Mouse (Mus musculus) cerebellum, adult 2 months (tissue): Measurements from ENCODE around the gene Anxa2. TPM values are rescaled to one million over a fixed set of nuclear protein-coding genes. Genes with fewer than 3 reads are reported as not detected.

Source experiments
- DNase-seq, 2 experiments: peaks; one replicate each; pipeline ENCODE4 v3.0.0; 2021
- H3K27ac ChIP-seq: fragments of 200-500 bp; 2 replicates; pipeline ENCODE4 v1.5.1; 2012; ENCODE audit warnings: low read length, control low read depth, inconsistent platforms; ENCODE audit not compliant: insufficient read depth
- H3K27me3 ChIP-seq: fragments of 200-500 bp; 2 replicates; pipeline ENCODE4 v1.6.1; 2012; ENCODE audit warnings: inconsistent platforms, mild to moderate bottlenecking, low read length, moderate library complexity; ENCODE audit not compliant: control insufficient read depth, insufficient read depth
- H3K4me1 ChIP-seq: fragments of 200-500 bp; 2 replicates; pipeline ENCODE4 v1.6.1; 2011; ENCODE audit warnings: low read length; ENCODE audit not compliant: control insufficient read depth, insufficient read depth
- H3K4me3 ChIP-seq: fragments of 200-500 bp; replicated peaks from 2 replicates; pipeline ENCODE3; 2011; ENCODE audit warnings: mild to moderate bottlenecking, low read depth, low read length, control low read depth; ENCODE audit not compliant: insufficient read depth
- CTCF ChIP-seq: fragments of 200-500 bp; IDR thresholded peaks from 2 replicates; pipeline ENCODE4 v1.5.1; 2011; ENCODE audit warnings: low read depth, mild to moderate bottlenecking, control low read depth, low read length, moderate library complexity, borderline replicate concordance; ENCODE audit not compliant: insufficient read depth
- POLR2A ChIP-seq: fragments of 200-500 bp; IDR thresholded peaks from 2 replicates; pipeline ENCODE4 v1.6.1; 2011; ENCODE audit warnings: low read length, control low read depth, borderline replicate concordance; ENCODE audit not compliant: insufficient read depth
- WGBS: fragments of 180-500 bp; shearing (Covaris S2); methylation state at CpG from one replicate; pipeline ENCODE4 v1.1.7; 2018; 5-methylcytosine and 5-hydroxymethylcytosine counted together
- polyA plus RNA-seq: library from polyadenylated mRNA; depleted of rRNA; stranded (reverse); fragments of >200 nt; gene quantifications from 2 replicates; pipeline ENCODE4 v1.2.3, GENCODE M21; 2012

Gene Anxa2
- polyA plus RNA-seq, 1 experiment, result 27.8 TPM

DNA sequence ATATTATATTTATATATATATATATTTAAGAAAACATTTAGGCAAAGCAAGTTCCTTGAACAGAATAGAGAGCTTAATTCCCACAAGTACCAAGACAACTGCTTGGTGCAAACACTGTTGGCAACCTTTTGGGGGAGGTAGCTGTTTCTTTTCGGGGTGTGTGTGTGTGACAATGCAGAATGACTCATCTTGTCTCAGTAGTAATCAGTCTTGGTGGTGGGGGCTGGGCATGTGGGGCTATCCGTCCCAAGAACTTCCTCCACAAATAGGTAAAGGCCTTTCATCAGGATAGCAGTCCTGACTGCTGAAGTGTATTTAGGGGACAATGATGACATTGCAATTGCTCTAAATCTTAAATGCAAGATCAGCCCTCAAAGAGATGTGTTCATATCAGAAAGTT is 9.6 kb downstream of the Anxa2 start:
- no peaks in the 10 kb centered on the region for H3K27me3 ChIP-seq
- no peak for DNase-seq
- no peak overlapping the region for H3K27ac ChIP-seq
- no peak for TF ChIP-seq CTCF
- no peak for TF ChIP-seq POLR2A
- no peaks in the 10 kb centered on the region for H3K4me1 ChIP-seq
- H3K4me3 ChIP-seq, result no peak overlapping the region
- 84% methylated on average over 2 of the region's 2 CpGs for WGBS

DNA sequence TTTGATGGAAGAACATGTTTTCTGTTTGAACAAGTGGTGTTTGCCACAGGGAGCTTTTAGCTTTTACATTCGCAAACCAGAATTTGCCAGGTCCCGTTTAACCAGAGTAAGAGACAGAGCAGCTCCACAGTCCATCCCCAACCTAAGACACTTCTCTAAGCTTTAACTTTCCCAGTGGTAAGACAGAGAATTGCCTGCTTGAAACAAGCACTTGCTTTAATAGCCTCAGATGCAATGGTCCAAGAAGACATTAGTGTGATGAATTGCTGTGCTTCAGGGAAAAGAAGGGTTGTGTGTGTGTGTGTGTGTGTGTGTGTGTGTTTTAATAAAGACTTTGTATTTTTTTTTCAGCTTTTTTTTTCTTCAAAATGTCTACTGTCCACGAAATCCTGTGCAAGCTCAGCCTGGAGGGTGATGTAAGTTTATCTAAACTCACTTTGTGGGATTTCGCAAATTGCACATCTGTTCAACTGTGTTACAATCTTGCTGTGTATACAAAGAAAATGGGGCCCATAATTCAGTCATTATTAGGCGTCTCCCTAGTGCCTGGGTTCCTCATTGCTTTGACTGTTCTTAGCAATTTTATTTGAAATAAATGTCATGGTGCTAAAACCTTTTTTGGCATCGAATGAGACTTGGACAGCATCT is 10.8 kb downstream of the Anxa2 start:
- Histone ChIP-seq H3K27me3 (no peaks in the 10 kb centered on the region), H3K4me3 (no peak overlapping the region), H3K27ac (no peak overlapping the region), H3K4me1 (no peaks in the 10 kb centered on the region)
- TF ChIP-seq CTCF, result no peak
- no peak for TF ChIP-seq POLR2A
- no peak for DNase-seq
- WGBS, result 87% methylated on average over 6 of the region's 6 CpGs

- H3K27ac ChIP-seq, result no peak overlapping the region
- 73% methylated on average over 4 of the region's 4 CpGs for WGBS
- no peaks in the 10 kb centered on the region for H3K4me1 ChIP-seq
- H3K27me3 ChIP-seq, result no peaks in the 10 kb centered on the region
- H3K4me3 ChIP-seq, result no peak overlapping the region
- DNase-seq, result no peak
- TF ChIP-seq CTCF, result no peak
- no peak for TF ChIP-seq POLR2A
Observed at GRCm38 (mm10) chr9:69466098-69466497, 12.7 kb downstream of the Anxa2 start.

DNA sequence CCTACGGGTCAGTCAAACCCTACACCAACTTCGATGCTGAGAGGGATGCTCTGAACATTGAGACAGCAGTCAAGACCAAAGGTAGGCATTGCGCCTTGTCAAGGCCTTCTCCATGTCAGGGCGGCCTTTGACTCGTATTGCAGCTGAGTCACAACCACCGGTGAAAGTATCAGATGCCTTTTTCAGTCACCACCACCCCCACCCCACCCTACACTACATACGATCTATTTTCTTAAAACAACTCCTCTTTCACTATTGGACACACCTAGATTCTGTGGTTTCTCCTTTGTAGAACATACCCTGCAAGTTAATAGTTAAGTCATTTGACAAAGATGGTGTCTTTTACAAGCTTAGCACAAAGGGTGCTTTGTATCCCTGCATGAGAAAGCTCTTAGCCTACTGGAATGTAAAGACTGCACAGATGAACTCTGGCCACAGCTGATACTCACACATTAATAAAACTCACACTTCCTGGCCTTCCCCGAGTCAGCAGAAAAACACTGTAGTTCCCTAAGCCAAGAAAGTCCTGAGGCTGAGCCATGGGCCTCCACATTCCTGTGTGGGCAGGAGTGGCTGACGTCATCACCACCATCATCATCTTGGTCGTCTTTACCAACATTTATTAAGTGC is 14.0 kb downstream of the Anxa2 start:
- H3K4me1 ChIP-seq, result no peaks in the 10 kb centered on the region
- no peak overlapping the region for H3K27ac ChIP-seq
- TF ChIP-seq CTCF (no peak), POLR2A (no peak)
- WGBS, result 75% methylated on average over 10 of the region's 10 CpGs
- no peaks in the 10 kb centered on the region for H3K27me3 ChIP-seq
- no peak overlapping the region for H3K4me3 ChIP-seq
- no peak for DNase-seq

- H3K27me3 ChIP-seq, result no peaks in the 10 kb centered on the region
- WGBS, result 31% methylated on average over 9 of the region's 9 CpGs
- H3K4me3 ChIP-seq, result no peak overlapping the region
- no peak overlapping the region for H3K27ac ChIP-seq
- TF ChIP-seq POLR2A, result no peak
- DNase-seq, result no peak
- no peaks in the 10 kb centered on the region for H3K4me1 ChIP-seq
Observed at GRCm38 (mm10) chr9:69468991-69469390, 15.6 kb downstream of the Anxa2 start.

DNA sequence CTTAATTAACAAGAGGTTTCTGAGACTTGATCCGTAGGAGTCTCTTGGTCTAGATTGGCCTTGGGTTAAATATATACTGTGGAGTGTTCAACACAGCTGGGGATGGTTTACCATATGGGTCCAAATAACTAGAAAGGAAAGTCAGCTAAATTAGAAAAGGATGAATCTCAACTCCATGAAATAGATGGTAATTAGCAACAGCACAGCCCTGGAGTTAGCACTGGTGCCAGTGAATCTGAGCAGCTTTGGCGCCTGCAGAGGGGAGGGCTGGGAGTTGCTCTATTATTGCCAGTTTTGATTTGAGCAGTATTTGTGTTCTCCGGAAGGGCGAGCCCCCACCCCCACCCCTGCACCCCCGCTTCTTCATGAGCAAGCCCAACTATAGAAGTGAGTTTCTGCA is 16.9 kb downstream of the Anxa2 start:
- DNase-seq, result no peak
- TF ChIP-seq POLR2A (no peak), CTCF (no peak)
- Histone ChIP-seq H3K27me3 (no peaks in the 10 kb centered on the region), H3K4me3 (no peak overlapping the region), H3K27ac (no peak overlapping the region), H3K4me1 (no peaks in the 10 kb centered on the region)
- 51% methylated on average over 5 of the region's 5 CpGs for WGBS

- Histone ChIP-seq H3K4me1 (no peaks in the 10 kb centered on the region), H3K27me3 (no peaks in the 10 kb centered on the region), H3K4me3 (no peak overlapping the region), H3K27ac (no peak overlapping the region)
- TF ChIP-seq CTCF (no peak), POLR2A (no peak)
- 23% methylated on average over 6 of the region's 6 CpGs for WGBS
- no peak for DNase-seq
Observed at GRCm38 (mm10) chr9:69470921-69471320, 17.5 kb downstream of the Anxa2 start.

- Histone ChIP-seq H3K27ac (no peak overlapping the region), H3K4me3 (no peak overlapping the region), H3K27me3 (no peaks in the 10 kb centered on the region), H3K4me1 (peaks cover 3% of the 10 kb centered on the region; the same call in 1 of the 2 replicates)
- WGBS, result 52% methylated on average over 6 of the region's 6 CpGs
- DNase-seq, result no peak
- TF ChIP-seq CTCF (no peak), POLR2A (no peak)
Observed at GRCm38 (mm10) chr9:69472724-69473123, 19.3 kb downstream of the Anxa2 start.
